Mouse (Mus musculus) forebrain, embryonic 14.5 days (tissue): ENCODE results near the gene Taar6. TPM values are rescaled to one million over a fixed set of nuclear protein-coding genes. Genes with fewer than 3 reads are reported as not detected.

ENCODE experiments used
- ATAC-seq: fragments of 200-750 bp; cut with Nextera tagmentation; 2 replicates; pipeline ENCODE4 v1.8.0; 2017; ENCODE audit warnings: mild to moderate bottlenecking, moderate library complexity
- DNase-seq: peaks from one replicate; pipeline ENCODE4 v3.0.0-alpha.2; 2015; ENCODE audit warnings: low spot score
- H3K27ac ChIP-seq: fragments of 300-500 bp; sonication (generic); 2 replicates; pipeline ENCODE4 v1.5.1; 2014; ENCODE audit warnings: low read depth, mild to moderate bottlenecking, control low read depth, low read length, moderate library complexity
- H3K27me3 ChIP-seq: fragments of 300-500 bp; sonication (generic); replicated peaks from 2 replicates; pipeline ENCODE4 v1.6.1; 2014; ENCODE audit warnings: low read length, control low read depth, mixed read lengths; ENCODE audit not compliant: control insufficient read depth, insufficient read depth
- H3K36me3 ChIP-seq: fragments of 300-500 bp; sonication (generic); 2 replicates; pipeline ENCODE4 v1.6.1; 2014; ENCODE audit warnings: low read length, control low read depth; ENCODE audit not compliant: control insufficient read depth, insufficient read depth
- H3K4me1 ChIP-seq: fragments of 300-500 bp; sonication (generic); 2 replicates; pipeline ENCODE4 v1.6.1; 2014; ENCODE audit warnings: antibody characterized with exemption, low read length, control low read depth; ENCODE audit not compliant: control insufficient read depth, insufficient read depth
- H3K4me2 ChIP-seq: fragments of 300-500 bp; sonication (generic); 2 replicates; pipeline ENCODE4 v1.6.1; 2014; ENCODE audit warnings: mild to moderate bottlenecking, control low read depth, low read length
- H3K4me3 ChIP-seq: fragments of 300-500 bp; sonication (generic); 2 replicates; pipeline ENCODE4 v1.5.1; 2014; ENCODE audit warnings: low read depth, low read length, control low read depth
- H3K9ac ChIP-seq: fragments of 300-500 bp; sonication (generic); 2 replicates; pipeline ENCODE4 v1.6.1; 2014; ENCODE audit warnings: mild to moderate bottlenecking, low read length, control low read depth, moderate library complexity
- H3K9me3 ChIP-seq: fragments of 300-500 bp; sonication (generic); replicated peaks from 2 replicates; pipeline ENCODE4 v1.6.1; 2016; ENCODE audit warnings: low read length, control low read depth, mixed read lengths; ENCODE audit not compliant: control insufficient read depth
- WGBS: fragments of 180-500 bp; shearing (Covaris S2); extraction: QIAGEN DNeasy Blood & Tissue Kit; methylation state at CpG from one replicate; pipeline ENCODE4 v1.1.7; 2014; 5-methylcytosine and 5-hydroxymethylcytosine counted together
- polyA plus RNA-seq: library from polyadenylated mRNA; unstranded; fragments of >200 nt; fragmentation: Nextera tagmentation; extraction: Ambion mirVana; gene quantifications from 2 replicates; pipeline ENCODE4 v1.2.1, GENCODE M21; 2014

Gene Taar6
- polyA plus RNA-seq = not detected in 2 replicates

GRCm38 (mm10) chr10:23985546-23985945 is at the start of gene Taar6:
Gene Taar6 (minus strand): TSS chr10:23985646.
- no peaks in the 10 kb centered on the region for H3K27me3 ChIP-seq
- ATAC-seq (no peak), DNase-seq (no peak)
- H3K9ac ChIP-seq = no peak within 1 kb of the TSS
- H3K4me2 ChIP-seq = no peak within 1 kb of the TSS
- no peak within 1 kb of the TSS for H3K27ac ChIP-seq
- H3K9me3 ChIP-seq = no peaks in the 10 kb centered on the region
- WGBS = 86% methylated on average over 8 of the region's 8 CpGs
- H3K4me1 ChIP-seq = no peaks in the 10 kb centered on the region
- H3K36me3 ChIP-seq = no peaks in the 10 kb centered on the region
- no peak within 1 kb of the TSS for H3K4me3 ChIP-seq

GRCm38 (mm10) chr10:24031347-24031746 is 45.9 kb upstream of the Taar6 start:
- no peak for ATAC-seq

GRCm38 (mm10) chr10:24026922-24027321 is 41.5 kb upstream of the Taar6 start, which contains the start of gene Taar7d:
Gene Taar7d (plus strand): TSS chr10:24027222.
- Histone ChIP-seq H3K4me1 (no peaks in the 10 kb centered on the region), H3K27ac (no peak within 1 kb of the TSS), H3K9me3 (no peaks in the 10 kb centered on the region), H3K4me3 (no peak within 1 kb of the TSS), H3K4me2 (no peak within 1 kb of the TSS), H3K36me3 (no peaks in the 10 kb centered on the region), H3K9ac (no peak within 1 kb of the TSS), H3K27me3 (no peaks in the 10 kb centered on the region)
- ATAC-seq (no peak), DNase-seq (no peak)

More at GRCm38 (mm10) chr10:24031347-24031746, 45.9 kb upstream of the Taar6 start:
- Histone ChIP-seq H3K27me3 (no peaks in the 10 kb centered on the region), H3K4me3 (no peak overlapping the region), H3K4me1 (no peaks in the 10 kb centered on the region), H3K4me2 (no peak overlapping the region), H3K9ac (no peak overlapping the region), H3K27ac (no peak overlapping the region), H3K9me3 (no peaks in the 10 kb centered on the region), H3K36me3 (no peaks in the 10 kb centered on the region)
- DNase-seq = no peak

GRCm38 (mm10) chr10:24008143-24008542 is 22.7 kb upstream of the Taar6 start:
- Histone ChIP-seq H3K4me1 (no peaks in the 10 kb centered on the region), H3K4me2 (no peak overlapping the region), H3K27ac (no peak overlapping the region), H3K4me3 (no peak overlapping the region), H3K36me3 (no peaks in the 10 kb centered on the region), H3K27me3 (no peaks in the 10 kb centered on the region), H3K9ac (no peak overlapping the region), H3K9me3 (no peaks in the 10 kb centered on the region)
- no peak for ATAC-seq
- WGBS = 94% methylated on average over 1 of the region's 1 CpGs
- no peak for DNase-seq

- 49% methylated on average over 2 of the region's 2 CpGs for WGBS
- no peaks in the 10 kb centered on the region for H3K9me3 ChIP-seq
- no peaks in the 10 kb centered on the region for H3K27me3 ChIP-seq
- no peaks in the 10 kb centered on the region for H3K4me1 ChIP-seq
- no peak for DNase-seq
- H3K4me2 ChIP-seq = no peak overlapping the region
- no peak overlapping the region for H3K4me3 ChIP-seq
- no peak for ATAC-seq
- no peak overlapping the region for H3K9ac ChIP-seq
- no peaks in the 10 kb centered on the region for H3K36me3 ChIP-seq
- no peak overlapping the region for H3K27ac ChIP-seq
Observed at GRCm38 (mm10) chr10:24007034-24007433, 21.6 kb upstream of the Taar6 start.

- Histone ChIP-seq H3K9ac (no peak overlapping the region), H3K4me2 (no peak overlapping the region), H3K9me3 (no peaks in the 10 kb centered on the region), H3K36me3 (no peaks in the 10 kb centered on the region), H3K4me3 (no peak overlapping the region), H3K4me1 (no peaks in the 10 kb centered on the region), H3K27ac (no peak overlapping the region), H3K27me3 (no peaks in the 10 kb centered on the region)
- ATAC-seq (no peak), DNase-seq (no peak)
- WGBS = 90% methylated on average over 1 of the region's 1 CpGs
Observed at GRCm38 (mm10) chr10:24006442-24006841, 21.0 kb upstream of the Taar6 start.

- no peaks in the 10 kb centered on the region for H3K4me1 ChIP-seq
- no peaks in the 10 kb centered on the region for H3K36me3 ChIP-seq
- H3K4me3 ChIP-seq = no peak within 1 kb of the TSS
- 95% methylated on average over 1 of the region's 1 CpGs for WGBS
- DNase-seq (no peak), ATAC-seq (no peak)
- no peak within 1 kb of the TSS for H3K27ac ChIP-seq
- H3K9ac ChIP-seq = no peak within 1 kb of the TSS
- H3K9me3 ChIP-seq = no peaks in the 10 kb centered on the region
- H3K4me2 ChIP-seq = no peak within 1 kb of the TSS
- no peaks in the 10 kb centered on the region for H3K27me3 ChIP-seq
Observed at GRCm38 (mm10) chr10:23999639-24000038, 14.2 kb upstream of the Taar6 start, which contains the start of gene Taar7b. Gene Taar7b (plus strand): TSS chr10:23999939.

- no peaks in the 10 kb centered on the region for H3K9me3 ChIP-seq
- ATAC-seq = no peak
- no peak within 1 kb of the TSS for H3K4me2 ChIP-seq
- no peaks in the 10 kb centered on the region for H3K27me3 ChIP-seq
- no peak within 1 kb of the TSS for H3K27ac ChIP-seq
- H3K4me3 ChIP-seq = no peak within 1 kb of the TSS
- no peak for DNase-seq
- no peaks in the 10 kb centered on the region for H3K4me1 ChIP-seq
- H3K36me3 ChIP-seq = no peaks in the 10 kb centered on the region
- H3K9ac ChIP-seq = no peak within 1 kb of the TSS
- WGBS = 83% methylated on average over 3 of the region's 3 CpGs
Observed at GRCm38 (mm10) chr10:23993381-23993780, 7.9 kb upstream of the Taar6 start, which contains the start of gene Taar7a. Gene Taar7a (minus strand): TSS chr10:23993481.

GRCm38 (mm10) chr10:23986419-23986818 is 973 bp upstream of the Taar6 start:
- DNase-seq (no peak), ATAC-seq (no peak)
- Histone ChIP-seq H3K9ac (no peak overlapping the region), H3K36me3 (no peaks in the 10 kb centered on the region), H3K4me2 (no peak overlapping the region), H3K9me3 (no peaks in the 10 kb centered on the region), H3K4me1 (no peaks in the 10 kb centered on the region), H3K4me3 (no peak overlapping the region), H3K27ac (no peak overlapping the region), H3K27me3 (no peaks in the 10 kb centered on the region)
- 76% methylated on average over 5 of the region's 5 CpGs for WGBS
